Mouse (Mus musculus): Measurements from ENCODE around the gene Slc2a5.

The Slc2a5 gene

GRCm38 (mm10) chr4:150188236-150188635, 69.2 kb downstream of the Slc2a5 start:
- ChIA-PET POLR2A (interaction anchor here in 2 of 4 experiments (0.8 to 2.9 kb wide), 13 partner anchors 10 to 390 kb away, joined by 3 to 9 read pairs (median 4); partner anchors contain the start of gene Eno1 (in 1 of the 2)), CTCF (interaction anchor here in 3 of 4 experiments (0.6 to 2.1 kb wide), 19 partner anchors 9 to 625 kb away, joined by 3 to 11 read pairs (median 3); no protein-coding TSS in a partner anchor)

- CTCF ChIA-PET, result interaction anchor here in 3 of 4 experiments (1.0 to 2.3 kb wide), 3 partner anchors 11 to 30 kb away, joined by 3 to 9 read pairs (median 7); no protein-coding TSS in a partner anchor
Observed at GRCm38 (mm10) chr4:150192199-150192598, 73.1 kb downstream of the Slc2a5 start.

More at GRCm38 (mm10) chr4:150192199-150192598, 73.1 kb downstream of the Slc2a5 start:
- POLR2A ChIA-PET, result interaction anchor here in 3 of 4 experiments (0.6 to 1.9 kb wide), 8 partner anchors 18 to 586 kb away, joined by 3 to 7 read pairs (median 4); no protein-coding TSS in a partner anchor
